Mouse (Mus musculus): ENCODE results near the gene 1600014C23Rik.

The 1600014C23Rik gene

DNA sequence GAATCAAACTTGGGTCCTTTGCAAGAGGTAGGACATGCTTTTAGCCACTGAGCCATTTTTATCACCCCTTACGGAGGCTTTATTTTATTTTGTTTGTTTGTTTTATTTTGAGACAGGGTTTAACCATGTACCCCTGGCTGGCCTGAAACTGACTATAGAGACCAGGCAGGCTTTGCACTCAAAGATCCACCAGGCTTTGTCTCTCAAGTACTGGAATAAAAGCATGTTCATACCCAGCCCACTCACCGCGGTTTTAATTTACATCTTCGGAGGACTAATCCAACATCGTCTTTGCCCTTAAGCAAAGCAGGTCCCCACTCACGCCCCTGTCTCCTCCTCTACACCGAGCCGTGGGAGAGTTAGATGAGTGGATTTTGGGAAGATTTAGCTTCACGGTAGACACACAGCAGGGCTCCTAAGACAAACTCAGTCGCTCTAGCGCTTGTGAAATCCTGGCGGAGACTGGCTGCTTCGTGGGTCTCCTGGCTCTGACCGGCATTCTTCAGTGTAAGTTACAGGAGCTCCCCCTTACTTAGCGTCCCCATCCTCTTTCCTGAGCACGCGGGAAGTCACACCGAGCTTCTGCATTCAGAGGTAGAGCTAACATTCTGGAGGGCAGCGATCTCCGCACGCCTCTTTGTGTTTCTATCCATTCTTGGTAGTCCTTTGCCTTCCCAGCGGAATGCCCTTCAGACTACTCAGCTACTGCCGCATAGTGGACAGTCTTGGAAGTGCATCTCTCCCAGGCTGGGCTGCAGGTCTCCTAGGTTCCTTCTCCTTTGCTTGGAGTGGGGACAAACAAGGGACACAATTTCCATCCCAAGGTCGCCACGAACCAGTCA is 9.7 kb downstream of the 1600014C23Rik start:
- DNase-seq: peak; percentile 85

DNA sequence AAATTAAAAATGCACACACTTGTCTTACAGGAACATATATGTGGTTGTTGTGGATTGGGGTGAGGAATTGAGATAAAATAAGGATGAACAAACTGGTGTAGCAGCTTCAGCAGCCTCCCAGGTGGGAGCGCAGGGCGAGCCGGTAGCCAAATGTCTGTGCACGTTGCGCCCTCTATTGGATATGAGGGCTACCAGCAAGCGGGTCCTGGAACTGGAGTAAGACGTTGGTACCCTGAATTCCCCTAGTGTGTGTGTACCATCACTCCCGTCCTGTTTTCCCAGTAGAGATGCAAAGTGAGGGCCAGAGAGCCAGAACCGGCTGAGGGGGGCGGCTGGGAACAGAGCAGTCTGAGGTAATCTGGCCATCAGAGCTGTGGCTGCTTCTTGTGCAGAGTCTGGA is 15.3 kb downstream of the 1600014C23Rik start:
- DNase-seq: peak; percentile 72

DNA sequence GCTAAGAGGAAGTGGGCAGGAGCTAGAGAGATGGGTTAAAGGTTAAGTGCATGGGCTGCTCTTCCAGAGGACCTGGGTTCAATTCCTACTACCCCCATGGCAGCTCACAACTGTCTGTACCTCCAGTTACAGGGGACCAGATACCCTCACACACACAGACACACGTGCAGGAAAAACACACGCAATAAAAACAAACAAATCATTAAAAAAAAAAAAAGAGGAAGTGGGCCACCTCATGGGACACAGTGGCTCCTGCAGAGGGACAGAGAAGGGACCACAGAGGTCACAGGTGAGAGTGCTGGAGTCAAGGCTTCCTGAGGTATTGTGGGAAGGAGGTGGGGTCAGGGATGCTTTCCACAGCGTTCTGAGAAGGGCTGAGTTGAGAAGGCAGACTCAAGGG is 22.1 kb downstream of the 1600014C23Rik start:
- DNase-seq: no peak

DNA sequence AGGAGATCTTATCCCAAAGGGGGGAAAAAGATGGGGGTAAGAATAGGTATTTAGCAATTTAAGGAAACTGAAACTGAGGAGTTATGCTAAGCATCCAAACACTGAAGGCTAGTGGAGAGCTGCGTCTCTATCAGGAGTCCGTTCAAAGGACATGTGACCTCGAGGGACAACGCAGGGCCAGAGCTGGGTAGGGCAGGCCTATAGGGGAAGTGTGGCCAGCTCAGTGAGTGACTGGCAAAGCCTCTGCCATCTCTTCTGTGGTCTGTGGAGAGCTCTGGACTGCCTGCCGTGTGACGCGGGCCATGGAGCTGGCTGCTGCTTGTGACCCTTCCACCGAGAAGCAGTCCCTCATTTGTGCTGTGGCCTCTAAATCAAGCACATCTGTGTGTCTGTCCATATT is 23.2 kb downstream of the 1600014C23Rik start:
- DNase-seq: no peak

DNA sequence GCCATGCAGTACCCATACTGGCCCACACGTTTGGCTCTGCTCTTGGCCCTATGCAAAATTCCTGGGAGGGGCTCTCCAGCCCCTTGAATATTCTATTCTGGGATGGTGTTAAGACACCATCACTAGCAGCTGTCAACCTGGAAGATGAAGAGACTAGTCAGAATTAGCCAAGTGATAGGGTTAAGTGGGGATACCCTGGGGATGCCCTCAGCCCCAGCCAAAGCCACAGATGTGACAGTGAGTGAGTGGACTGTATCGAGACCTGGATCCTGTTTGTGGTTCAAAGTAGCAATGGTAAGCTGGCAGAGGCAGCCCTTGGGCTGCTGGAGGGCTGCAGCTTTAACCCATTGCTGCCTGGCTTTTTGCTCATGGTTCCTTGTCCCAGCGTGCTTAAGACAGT is 23.8 kb downstream of the 1600014C23Rik start:
- DNase-seq: no peak

DNA sequence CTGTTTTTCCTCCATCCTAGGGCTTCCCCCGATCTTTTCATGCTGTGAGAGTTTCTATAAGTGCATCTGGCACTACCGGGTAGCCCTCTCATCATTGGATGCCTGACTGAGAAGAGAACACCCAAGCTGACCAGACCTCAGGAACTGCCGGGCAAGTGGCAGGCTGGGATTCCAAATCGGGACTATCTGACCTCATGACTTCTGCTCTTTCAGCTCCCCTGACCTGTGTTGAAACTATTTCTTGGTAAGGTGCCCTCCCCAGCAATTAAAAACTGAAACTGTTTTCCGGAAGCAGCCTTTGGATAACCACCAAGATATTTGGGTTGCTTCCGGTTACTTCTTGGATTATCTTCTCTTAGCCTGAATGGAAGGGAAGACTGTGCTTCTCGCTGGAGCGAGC is 25.5 kb downstream of the 1600014C23Rik start:
- DNase-seq: no peak

DNA sequence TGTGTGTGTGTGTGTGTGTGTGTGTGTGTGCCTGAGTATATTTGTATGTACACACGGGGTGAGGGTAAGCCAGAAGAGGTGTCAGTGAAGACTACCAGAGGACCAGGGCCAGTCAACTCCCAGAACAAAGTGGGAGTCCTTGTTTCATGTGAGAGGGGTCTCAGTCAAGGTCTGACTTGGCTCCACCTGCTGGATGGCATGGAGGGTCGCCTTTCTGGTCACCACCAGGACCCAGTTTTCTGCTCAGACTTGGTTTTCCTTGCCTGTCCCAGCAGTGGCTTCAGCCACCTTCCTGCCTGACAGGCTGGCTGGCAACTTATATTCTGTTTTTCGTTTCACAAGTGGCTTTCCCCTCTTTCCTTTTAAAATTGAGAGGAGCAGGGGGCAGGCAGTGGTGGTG is 26.3 kb downstream of the 1600014C23Rik start:
- DNase-seq: no peak

DNA sequence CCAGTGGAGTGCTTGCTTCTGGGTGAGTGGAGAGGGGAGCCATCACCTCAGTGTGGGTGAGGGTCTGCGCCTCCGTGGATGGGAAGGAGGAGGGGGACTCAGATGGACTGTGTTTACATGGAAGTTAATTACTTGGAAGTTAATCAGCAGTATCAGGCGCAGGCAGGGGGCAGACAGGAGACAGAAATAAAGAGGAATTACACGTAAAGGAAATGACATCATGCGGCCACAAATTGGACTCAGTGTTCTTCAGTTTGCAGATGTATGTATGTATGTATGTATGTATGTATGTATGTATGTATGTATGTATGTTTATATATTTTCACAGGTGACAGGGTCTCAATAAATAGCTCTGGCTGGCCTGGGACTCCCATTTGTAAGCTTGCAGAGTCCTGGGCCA is 26.8 kb downstream of the 1600014C23Rik start:
- no peak for DNase-seq

DNA sequence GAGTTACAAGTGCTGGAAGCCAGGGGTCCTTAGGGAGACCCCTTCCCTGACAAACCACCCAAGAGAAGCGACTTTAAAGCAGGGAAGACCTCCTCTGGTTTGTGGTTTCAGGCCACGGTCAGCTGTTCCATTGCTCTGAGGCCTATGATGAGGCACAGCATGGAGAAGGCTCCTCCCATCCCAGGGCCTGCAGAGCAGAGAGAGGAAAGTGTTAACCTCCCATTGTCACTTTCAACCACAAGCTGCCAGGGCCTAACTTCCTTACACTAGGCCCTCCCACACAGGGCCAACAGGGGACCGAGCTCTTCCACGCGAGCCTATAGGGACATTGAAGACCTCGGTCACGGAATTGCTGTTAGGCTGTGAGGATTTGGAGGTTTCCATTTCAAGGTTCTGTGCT is 30.5 kb downstream of the 1600014C23Rik start:
- DNase-seq: peak; percentile 42

DNA sequence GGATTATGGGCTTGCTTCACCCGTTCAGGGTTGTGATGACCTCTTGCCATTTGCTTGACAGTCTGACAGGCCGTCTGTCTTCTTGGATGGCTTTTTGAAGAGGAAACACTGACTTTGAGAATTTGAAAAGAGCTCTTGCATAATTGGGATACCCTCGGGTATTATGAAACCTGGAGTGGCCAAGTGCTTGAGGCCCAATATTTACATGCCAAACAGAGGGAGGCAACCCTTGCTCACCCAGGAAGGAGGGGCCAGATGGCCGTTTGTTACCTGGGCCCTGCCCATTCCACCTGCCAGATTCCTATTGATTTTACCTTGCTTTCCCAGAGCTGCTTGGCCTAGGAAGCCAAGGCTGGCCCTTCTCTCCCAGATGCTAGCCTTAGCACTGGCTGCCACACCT is 31.4 kb downstream of the 1600014C23Rik start:
- no peak for DNase-seq

DNA sequence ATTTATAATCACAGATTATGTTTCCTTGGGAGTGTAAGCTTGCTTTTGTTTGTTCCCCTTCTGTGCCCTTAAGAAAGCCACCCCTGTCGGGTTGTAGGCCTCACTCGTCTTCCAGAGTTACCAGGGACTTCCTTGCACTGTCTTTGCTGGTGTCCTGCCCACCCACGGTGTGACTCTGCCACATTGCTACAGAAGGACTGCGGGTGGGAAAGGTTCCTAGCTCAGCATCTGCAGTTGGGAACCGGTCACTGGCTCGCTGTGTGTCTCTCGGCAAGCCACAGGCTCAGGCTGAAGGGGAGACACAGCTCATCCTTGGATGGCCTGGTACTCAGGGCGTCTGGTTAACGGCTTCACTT is 32.4 kb downstream of the 1600014C23Rik start:
- no peak for DNase-seq

DNA sequence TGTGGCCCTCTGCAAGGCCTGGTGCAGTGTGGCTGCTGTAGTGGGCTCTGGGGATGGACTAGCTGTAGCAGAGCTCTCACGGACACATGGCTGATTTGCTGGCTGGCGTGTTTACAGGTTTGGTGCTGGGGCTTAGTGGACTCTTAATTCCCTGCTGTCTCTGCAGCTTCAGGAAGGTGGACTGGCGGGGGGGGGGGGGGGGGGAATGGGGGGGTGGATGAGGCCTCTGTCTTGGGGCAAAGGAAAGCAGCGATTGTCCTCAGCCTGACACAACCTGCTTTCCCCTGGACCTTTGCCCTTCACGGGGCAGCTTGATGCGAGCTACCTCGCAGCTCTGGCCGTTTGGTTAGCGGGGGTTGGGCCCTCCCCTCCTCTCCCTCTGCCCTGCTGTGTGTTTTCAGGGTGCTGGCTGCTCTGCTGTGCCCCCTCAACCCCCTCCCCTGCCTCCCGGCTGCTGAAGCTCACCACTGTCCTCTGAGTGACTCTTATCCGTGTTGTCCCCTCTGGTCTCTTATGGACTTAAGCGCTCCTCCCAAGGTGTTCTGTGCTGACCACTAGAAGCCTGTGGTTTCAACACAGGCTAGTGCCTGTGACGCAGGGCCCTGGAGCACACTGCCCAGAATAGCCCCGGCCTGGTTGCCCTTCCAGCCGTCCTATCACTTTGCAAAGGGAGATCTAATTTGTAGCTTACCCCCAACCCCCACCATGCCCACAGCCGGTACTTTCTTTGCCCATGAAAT is 33.0 kb downstream of the 1600014C23Rik start:
- DNase-seq: no peak

DNA sequence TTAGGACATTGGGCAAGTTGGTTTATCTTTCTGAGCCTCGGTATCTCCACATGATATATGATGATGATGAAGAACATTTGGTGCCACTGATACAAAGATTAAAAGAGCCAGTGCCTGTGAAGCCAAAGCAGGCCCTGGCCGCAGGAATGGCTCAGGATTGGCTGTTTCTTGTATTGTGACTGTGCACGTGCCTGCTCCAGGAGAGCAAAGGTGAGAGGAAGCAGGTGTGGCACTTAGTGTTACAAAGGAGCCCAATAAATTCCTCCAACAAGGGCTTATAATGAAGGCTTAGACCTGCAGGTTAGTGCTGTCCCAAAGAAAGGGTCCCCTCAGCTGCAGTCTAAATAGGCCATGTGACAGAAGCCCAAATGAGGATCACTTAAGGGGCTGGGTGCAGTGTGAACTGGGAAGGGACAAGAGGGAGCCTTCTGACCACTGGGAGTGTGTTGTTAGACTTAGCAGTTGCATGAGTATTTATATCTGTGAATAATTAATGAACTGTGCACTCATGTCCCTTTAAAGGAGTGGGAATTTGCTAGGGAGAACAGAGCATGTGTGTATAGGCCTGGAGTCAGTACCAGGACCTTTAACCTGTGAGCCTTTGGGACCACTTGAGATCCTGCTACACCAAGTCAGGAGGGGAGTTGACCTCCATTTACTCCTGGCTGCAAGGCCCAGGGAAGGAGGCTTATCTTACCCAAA is 34.5 kb downstream of the 1600014C23Rik start:
- DNase-seq: no peak

DNA sequence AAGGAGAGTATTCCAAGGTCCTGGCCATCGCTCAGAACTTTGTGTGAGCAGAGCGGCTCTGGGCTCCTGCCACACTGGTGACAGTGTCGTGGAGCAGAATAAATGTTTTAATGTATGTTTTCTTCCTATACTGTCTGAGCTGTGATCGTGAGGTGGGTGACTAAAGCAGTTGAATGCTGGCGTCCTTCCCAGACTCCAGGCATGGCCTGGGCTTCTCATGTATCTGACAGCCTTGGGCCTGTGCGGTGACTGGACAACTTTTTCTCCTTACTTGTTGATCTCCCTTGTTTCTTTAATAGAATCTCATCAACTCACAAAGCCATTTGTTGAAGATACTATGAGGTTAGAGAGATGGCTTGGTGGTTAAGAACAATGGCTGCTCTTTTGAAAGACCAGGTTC is 35.3 kb downstream of the 1600014C23Rik start:
- DNase-seq: no peak

DNA sequence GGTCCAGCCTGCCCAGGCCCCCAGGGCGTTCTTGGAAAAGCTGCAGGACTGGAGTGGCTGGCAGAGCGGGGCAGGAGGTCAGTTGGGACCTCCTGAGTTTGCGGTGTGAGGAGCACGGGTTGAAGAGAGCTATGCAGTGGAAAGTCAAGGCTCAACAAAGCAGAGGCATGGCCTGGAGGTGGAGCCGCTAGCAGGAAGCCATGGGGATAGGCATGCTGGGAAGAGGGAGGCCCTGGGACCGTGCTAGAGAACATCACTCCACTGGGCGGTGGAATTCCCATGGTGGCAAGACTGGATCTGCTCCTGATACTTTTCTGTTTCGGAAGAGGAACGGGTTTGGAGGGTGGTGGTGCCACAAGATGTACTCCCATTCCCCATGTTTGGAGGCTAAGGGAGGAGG is 36.7 kb downstream of the 1600014C23Rik start:
- no peak for DNase-seq

DNA sequence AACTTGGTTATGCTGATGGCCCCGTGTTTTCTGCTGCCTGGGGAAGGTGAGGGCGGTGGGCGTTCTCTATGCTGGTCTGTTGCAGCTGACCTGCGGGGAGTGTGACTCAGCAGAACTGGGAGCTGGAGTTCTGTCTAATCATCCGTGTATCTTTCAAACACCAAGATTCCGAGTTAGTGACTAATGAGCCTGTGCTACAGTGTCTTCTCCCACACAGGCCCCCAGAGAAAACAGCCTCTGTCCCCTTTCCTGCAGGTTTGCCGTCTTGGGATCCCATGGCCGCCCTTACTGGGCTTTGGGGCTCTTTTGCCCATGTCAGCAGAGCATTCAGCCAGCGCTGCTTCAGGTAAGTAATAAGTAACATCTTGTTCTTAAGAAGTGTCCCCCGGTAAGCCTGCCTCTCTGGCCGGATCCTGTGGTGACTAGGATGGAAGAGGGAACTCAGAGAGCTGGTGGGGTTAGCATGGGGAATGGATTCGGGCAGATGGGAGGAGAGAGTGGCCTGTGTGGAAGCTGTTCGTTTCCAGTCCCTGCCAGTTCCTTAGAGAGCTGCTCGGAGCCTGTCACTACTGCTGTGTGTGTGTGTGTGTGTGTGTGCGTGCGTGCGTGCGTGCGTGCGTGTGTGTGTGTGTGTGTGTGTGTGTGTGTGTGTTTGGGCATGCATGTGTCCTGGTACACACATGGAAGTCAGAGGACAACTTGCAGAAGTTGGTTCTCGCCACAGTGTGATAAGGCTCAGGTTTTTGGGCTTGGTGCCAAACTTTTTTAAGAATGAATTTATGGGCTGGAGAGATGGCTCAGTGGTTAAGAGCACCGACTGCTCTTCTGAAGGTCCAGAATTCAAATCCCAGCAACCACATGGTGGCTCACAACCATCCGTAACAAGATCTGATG is 38.2 kb downstream of the 1600014C23Rik start:
- peak; percentile 76 for DNase-seq

DNA sequence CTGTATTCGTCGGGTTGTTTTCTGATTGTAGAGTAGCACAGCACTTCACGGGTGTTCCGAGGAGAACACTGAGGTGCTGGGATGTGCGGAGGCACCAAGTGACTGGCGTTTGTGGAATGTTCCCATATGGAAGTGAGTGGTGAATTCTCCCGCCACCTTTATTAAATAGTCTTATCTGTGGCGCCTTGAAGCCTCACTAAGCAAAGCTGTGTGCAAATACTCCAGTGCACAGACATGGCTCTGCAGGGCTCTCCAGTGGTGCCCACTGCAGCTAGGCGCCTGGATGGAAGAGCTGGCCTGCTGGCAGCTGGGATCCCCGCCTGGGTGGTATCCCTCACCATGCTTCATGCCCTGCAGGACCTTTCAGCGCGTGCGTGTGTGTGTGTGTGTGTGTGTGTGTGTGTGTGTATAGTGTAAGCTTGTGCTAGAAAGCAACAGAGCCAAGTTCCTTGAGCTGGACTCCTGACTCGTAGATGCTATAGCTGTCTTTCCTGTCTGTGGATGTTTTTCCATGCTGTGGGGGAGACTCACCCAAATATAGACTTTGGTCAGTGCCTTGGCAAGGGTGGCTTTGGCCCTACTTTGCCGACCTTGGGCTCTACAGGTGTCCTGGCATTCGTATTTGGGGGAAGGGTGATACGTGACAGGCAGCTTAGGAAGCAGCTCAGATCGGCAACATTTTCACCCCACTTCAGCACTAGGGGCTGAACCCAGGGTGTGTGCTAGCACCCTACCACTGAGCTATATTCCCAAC is 39.7 kb downstream of the 1600014C23Rik start:
- no peak for DNase-seq

DNA sequence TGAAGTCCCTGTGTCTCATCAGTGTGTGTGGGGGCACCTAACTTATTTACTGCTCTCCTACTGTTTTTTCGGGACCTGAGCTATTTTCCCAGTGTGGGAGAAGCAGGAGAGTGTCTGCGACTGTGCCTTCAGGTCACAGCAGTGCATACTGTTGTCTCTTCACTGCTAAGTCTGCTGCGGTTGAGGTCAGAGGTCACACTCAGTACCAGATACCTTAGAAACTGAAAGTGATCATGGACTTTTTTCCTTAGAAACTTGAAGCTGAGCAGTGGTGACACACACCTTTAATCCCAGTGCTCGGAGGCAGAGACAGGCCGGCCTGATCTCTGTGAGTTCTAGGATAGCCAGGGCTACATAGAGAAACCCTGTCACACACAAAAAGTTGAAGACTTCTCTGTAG is 41.5 kb downstream of the 1600014C23Rik start:
- DNase-seq: no peak

DNA sequence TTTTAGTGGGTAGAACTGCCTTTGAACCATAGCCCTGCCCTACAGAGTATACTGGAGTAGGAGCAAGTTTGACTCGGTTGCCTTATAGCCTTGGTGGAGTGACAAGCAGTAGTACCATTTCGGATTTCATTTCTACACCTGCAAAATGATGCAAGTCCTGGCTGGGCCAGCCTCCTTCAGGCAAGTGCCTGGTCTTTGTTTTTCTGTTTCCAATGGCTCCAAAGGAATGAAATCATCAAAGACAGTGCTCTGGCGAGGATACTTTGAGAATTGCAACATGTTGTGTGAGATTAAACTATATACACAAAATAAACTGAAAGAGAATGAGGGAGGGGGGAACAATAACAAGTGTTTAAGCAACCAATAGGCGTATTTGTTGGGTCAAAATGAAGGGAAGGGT is 43.6 kb downstream of the 1600014C23Rik start:
- no peak for DNase-seq

DNA sequence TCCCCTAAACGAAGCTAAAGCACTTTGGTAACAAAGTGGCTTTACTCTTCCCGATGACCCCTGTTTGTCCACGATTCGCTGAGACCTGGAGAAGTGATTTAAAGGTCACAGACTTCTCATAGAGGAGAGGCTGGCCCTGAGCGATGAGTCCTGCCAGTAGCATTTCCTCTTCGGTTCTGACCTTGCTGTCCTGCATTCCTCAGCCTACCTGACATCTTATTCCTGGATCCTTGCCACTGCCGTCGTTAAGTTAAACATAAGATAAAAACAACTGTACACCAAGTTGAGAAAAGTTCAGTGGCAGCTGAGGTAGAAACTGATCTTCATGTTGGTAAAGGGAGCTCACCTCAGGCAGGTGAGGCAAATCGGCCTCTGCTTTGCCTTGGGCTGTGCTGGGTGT is 44.5 kb downstream of the 1600014C23Rik start:
- DNase-seq: no peak

DNA sequence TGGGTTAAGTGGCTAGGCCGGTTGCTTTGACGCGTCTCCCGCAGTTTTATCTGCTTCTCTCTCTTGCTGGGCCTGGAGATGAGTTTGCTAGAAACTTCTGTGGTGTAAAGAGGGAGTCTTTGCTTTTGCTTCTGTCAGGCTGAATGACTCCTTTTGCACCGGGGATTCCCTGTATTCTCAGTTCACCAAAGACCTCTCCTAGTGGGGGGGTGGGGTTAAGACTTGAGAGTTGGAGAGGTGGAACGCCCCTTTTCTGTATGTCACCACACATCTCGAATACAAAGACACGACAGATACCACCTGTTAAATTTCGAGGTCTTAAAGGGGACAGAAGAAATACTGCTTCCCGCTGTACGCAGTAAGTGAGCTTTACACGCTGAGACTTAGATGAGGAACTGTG is 46.9 kb downstream of the 1600014C23Rik start, which contains the start of gene Tmem63b:
TSS of gene Tmem63b (minus strand) at position 190 of the 400 bp plus-strand sequence.
- no peak for DNase-seq

DNA sequence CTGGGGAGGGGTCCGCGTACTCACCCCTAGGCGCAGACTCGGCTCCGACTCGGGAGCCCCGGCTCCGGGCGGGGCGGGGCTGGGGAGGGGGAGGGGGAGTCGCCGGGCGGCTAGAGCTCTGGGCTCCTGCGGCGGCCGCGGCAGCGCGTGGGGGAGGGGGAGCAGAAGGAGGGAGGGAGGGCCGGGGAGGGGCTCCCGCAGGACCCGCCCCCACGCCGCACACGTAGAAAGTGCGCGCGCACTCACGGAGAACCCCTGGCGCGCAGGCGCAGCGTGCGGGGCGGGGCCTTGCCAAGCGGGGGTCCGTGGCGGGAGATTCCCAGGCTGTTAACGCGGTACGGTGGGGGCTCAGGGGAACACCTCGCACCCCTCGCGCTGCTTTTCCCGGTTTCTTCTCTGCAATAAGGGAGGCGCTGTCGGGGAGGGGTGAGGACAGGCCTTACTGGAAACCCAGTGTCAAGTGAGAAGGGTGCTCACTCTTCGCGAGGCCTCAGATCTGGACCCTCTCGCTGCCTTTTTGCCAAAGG is 47.5 kb downstream of the 1600014C23Rik start, which contains the start of gene Mrpl14:
TSS of gene Mrpl14 (plus strand) at position 230 of the 527 bp plus-strand sequence.
- DNase-seq: peak; percentile 96
